Comparison of ENCODE assay signal across 28 mouse cellular contexts in genomic region chr17:43811453-43811852, GRCm38 (mm10). TPM values are rescaled to one million over a fixed set of nuclear protein-coding genes. Genes with fewer than 3 reads are reported as not detected.
DNase-seq lines count a peak whose midpoint lies in the region; ATAC-seq and TF ChIP-seq lines count a peak whose summit lies in the region.
"Had no signal": no experiment of that assay in that cellular context is flagged by ENCODE, and none has a peak within 500 bp of the region (broad histone marks: within the 10 kb centered on the region; RNA-seq: fewer than 3 reads in every experiment).

No protein-coding gene starts in this region.

- intact Hi-C loops in heart, postnatal 10 days (cut with DNase I): no loop called here

- TF ChIP-seq EP300 in heart, postnatal 0 days (IDR thresholded peaks at IDR 0.05; ENCODE audit: low read depth): no peak
- no peak for TF ChIP-seq EP300 in stomach, postnatal 0 days (optimal IDR thresholded peaks at IDR 0.05)

- no peaks in the 10 kb centered on the region for H3K36me3 ChIP-seq in heart, postnatal 0 days (replicated peaks; ENCODE audit: control insufficient read depth, insufficient read depth, low read length)
- H3K36me3 ChIP-seq in stomach, embryonic 14.5 days (ENCODE audit: control insufficient read depth, insufficient read depth, low read length): no peaks in the 10 kb centered on the region
- H3K36me3 ChIP-seq in stomach, postnatal 0 days (ENCODE audit: control insufficient read depth, insufficient read depth, low read length): no peaks in the 10 kb centered on the region
- H3K36me3 ChIP-seq: embryonic facial prominence, embryonic 10.5 days; embryonic facial prominence, embryonic 13.5 days; forebrain, embryonic 12.5 days; forebrain, embryonic 15.5 days; heart, embryonic 10.5 days; hindbrain, embryonic 12.5 days; hindbrain, embryonic 15.5 days had no signal

- no peak overlapping the region for H3K4me2 ChIP-seq in heart, postnatal 0 days (ENCODE audit: low read depth, low read length)
- no peak overlapping the region for H3K4me2 ChIP-seq in stomach, embryonic 14.5 days (replicated peaks; ENCODE audit: low read depth, low read length)
- H3K4me2 ChIP-seq in stomach, postnatal 0 days (replicated peaks; ENCODE audit: low read depth): no peak overlapping the region
- H3K4me2 ChIP-seq: embryonic facial prominence, embryonic 13.5 days; forebrain, embryonic 12.5 days; forebrain, embryonic 15.5 days; hindbrain, embryonic 12.5 days; hindbrain, embryonic 15.5 days had no signal

- 28% methylated on average over 4 of the region's 4 CpGs for WGBS in heart, postnatal 0 days
- WGBS in stomach, embryonic 14.5 days: 54% methylated on average over 4 of the region's 4 CpGs
- WGBS in stomach, postnatal 0 days: 36% methylated on average over 4 of the region's 4 CpGs

- ATAC-seq in heart, postnatal 0 days (ENCODE audit: insufficient read depth, low read depth): no peak
- ATAC-seq in stomach, embryonic 14.5 days (ENCODE audit: insufficient number of reproducible peaks, insufficient read depth, low FRiP score, low read depth): peak; percentile 71; the same call in 1 of the 2 replicates
- peak; percentile 95 for ATAC-seq in stomach, postnatal 0 days (ENCODE audit: low FRiP score, low TSS enrichment)
- ATAC-seq: activated CD4-positive, CD25-positive, alpha-beta regulatory T cell, adult 4 months; forebrain, embryonic 15.5 days had no signal

- H3K27me3 ChIP-seq in heart, postnatal 0 days (ENCODE audit: control insufficient read depth, insufficient read depth, low read length): no peaks in the 10 kb centered on the region
- H3K27me3 ChIP-seq in stomach, embryonic 14.5 days (ENCODE audit: control insufficient read depth, insufficient read depth, low read length): no peaks in the 10 kb centered on the region
- no peaks in the 10 kb centered on the region for H3K27me3 ChIP-seq in stomach, postnatal 0 days (ENCODE audit: control insufficient read depth, insufficient read depth, low read length)
- H3K27me3 ChIP-seq: embryonic facial prominence, embryonic 13.5 days; forebrain, embryonic 12.5 days; forebrain, embryonic 15.5 days; hindbrain, embryonic 12.5 days; hindbrain, embryonic 15.5 days had no signal

- no peak overlapping the region for H3K4me3 ChIP-seq in heart, postnatal 0 days (ENCODE audit: low read depth, low read length)
- no peak overlapping the region for H3K4me3 ChIP-seq in stomach, embryonic 14.5 days (ENCODE audit: low read depth, low read length)
- H3K4me3 ChIP-seq in stomach, postnatal 0 days (ENCODE audit: low read depth, low read length): no peak overlapping the region
- H3K4me3 ChIP-seq: embryonic facial prominence, embryonic 10.5 days; embryonic facial prominence, embryonic 13.5 days; erythroblast, embryonic 14.5 days; forebrain, embryonic 12.5 days; forebrain, embryonic 15.5 days; heart, embryonic 10.5 days; hindbrain, embryonic 12.5 days; hindbrain, embryonic 15.5 days had no signal

- H3K9me3 ChIP-seq in heart, postnatal 0 days (replicated peaks; ENCODE audit: control insufficient read depth, low read length): no peaks in the 10 kb centered on the region
- H3K9me3 ChIP-seq in stomach, embryonic 14.5 days (ENCODE audit: control insufficient read depth, low read depth, low read length): no peaks in the 10 kb centered on the region
- no peaks in the 10 kb centered on the region for H3K9me3 ChIP-seq in stomach, postnatal 0 days (ENCODE audit: control insufficient read depth, low read length)
- H3K9me3 ChIP-seq: embryonic facial prominence, embryonic 10.5 days; embryonic facial prominence, embryonic 13.5 days; forebrain, embryonic 12.5 days; forebrain, embryonic 15.5 days; heart, embryonic 10.5 days; hindbrain, embryonic 12.5 days; hindbrain, embryonic 15.5 days had no signal

- no peak for TF ChIP-seq CTCF in heart, postnatal 0 days (IDR thresholded peaks at IDR 0.05; ENCODE audit: low read depth)
- TF ChIP-seq CTCF in stomach, postnatal 0 days (IDR thresholded peaks at IDR 0.05; ENCODE audit: low read depth): no peak

- H3K27ac ChIP-seq in heart, postnatal 0 days (ENCODE audit: low read depth): peak overlapping the region; percentile 30; the same call in 1 of the 2 replicates
- H3K27ac ChIP-seq in stomach, embryonic 14.5 days (ENCODE audit: low read length): no peak overlapping the region
- H3K27ac ChIP-seq in stomach, postnatal 0 days (replicated peaks): no peak overlapping the region
- H3K27ac ChIP-seq: embryonic facial prominence, embryonic 10.5 days; embryonic facial prominence, embryonic 13.5 days; forebrain, embryonic 12.5 days; forebrain, embryonic 15.5 days; heart, embryonic 10.5 days; hindbrain, embryonic 12.5 days; hindbrain, embryonic 15.5 days had no signal

- no peak overlapping the region for H3K9ac ChIP-seq in heart, postnatal 0 days (replicated peaks; ENCODE audit: low read depth, low read length)
- H3K9ac ChIP-seq in stomach, embryonic 14.5 days (replicated peaks; ENCODE audit: low read depth, low read length): no peak overlapping the region
- no peak overlapping the region for H3K9ac ChIP-seq in stomach, postnatal 0 days (ENCODE audit: low read length)
- H3K9ac ChIP-seq: embryonic facial prominence, embryonic 13.5 days; forebrain, embryonic 12.5 days; forebrain, embryonic 15.5 days; hindbrain, embryonic 12.5 days; hindbrain, embryonic 15.5 days had no signal

- DNase-seq in cerebellum, adult 9-10 months: peak; percentile 6
- DNase-seq in cerebellum, adult 9-11 months: no peak
- no peak for DNase-seq in heart, postnatal 0 days (ENCODE audit: low spot score)
- no peak for DNase-seq in heart, postnatal 10 days
- peak; percentile 38 for DNase-seq in stomach, postnatal 0 days (ENCODE audit: low spot score)
- no peak for DNase-seq in gastrocnemius, postnatal 4 days (ENCODE audit: low spot score in 2 of 2)
- DNase-seq in ovary, postnatal 10 days (ENCODE audit: low spot score): no peak
- DNase-seq: adrenal gland, adult 8-10 months; adrenal gland, postnatal 25 days; cerebellum, adult 11-12 months; cerebellum, postnatal 10 days; cerebellum, postnatal 36 days; embryo, embryonic 11 days; gastrocnemius, postnatal 25 days; heart, adult 18-20 months; heart, postnatal 14 days; kidney, adult 11 months had no signal

- H3K4me1 ChIP-seq in heart, postnatal 0 days (ENCODE audit: control insufficient read depth, insufficient read depth): peaks cover 15% of the 10 kb centered on the region
- H3K4me1 ChIP-seq in stomach, embryonic 14.5 days (ENCODE audit: control insufficient read depth, insufficient read depth, low read length): no peaks in the 10 kb centered on the region
- no peaks in the 10 kb centered on the region for H3K4me1 ChIP-seq in stomach, postnatal 0 days (replicated peaks; ENCODE audit: control insufficient read depth, insufficient read depth)
- H3K4me1 ChIP-seq: embryonic facial prominence, embryonic 10.5 days; embryonic facial prominence, embryonic 13.5 days; forebrain, embryonic 12.5 days; forebrain, embryonic 15.5 days; hindbrain, embryonic 12.5 days; hindbrain, embryonic 15.5 days had no signal

RNA-seq across cellular contexts. Expression of gene Rcan2, which starts 10.3 kb away (rescaled TPM):
- total RNA-seq in heart, postnatal 0 days (2014; rRNA removed; ENCODE audit: low replicate concordance): 125 and 167 TPM in 2 replicates
- 83.8 and 94.3 TPM in 2 replicates for polyA plus RNA-seq in heart, postnatal 0 days (2015; fragmentation: Nextera tagmentation; extraction: Ambion mirVana)
- total RNA-seq in heart, postnatal 10 days (2021): 100 to 1,000 TPM; 209 to 216 TPM
- polyA plus RNA-seq in stomach, embryonic 14.5 days (2014; fragmentation: Nextera tagmentation; extraction: Ambion mirVana): 10.1 and 11.0 TPM in 2 replicates
- polyA plus RNA-seq in stomach, postnatal 0 days (2015; fragmentation: Nextera tagmentation; extraction: Ambion mirVana): 11.0 and 12.5 TPM in 2 replicates
- 10 to 100 TPM; 24.0 to 25.1 TPM for total RNA-seq in gastrocnemius, postnatal 4 days (2021)
- total RNA-seq: hematopoietic stem cell, adult 5-6 weeks had no signal
- polyA plus RNA-seq: activated CD4-positive, CD25-positive, alpha-beta regulatory T cell, adult 4 months; erythroblast, embryonic 14.5 days had no signal

Comparison
In these comparisons a context has a peak if more than half of its experiments do, and no peak if none do; other contexts are left out.
1. DNase-seq: peak in cerebellum, adult 9-10 months (single experiment) and stomach, postnatal 0 days (single experiment); none in cerebellum, adult 9-11 months (single experiment), heart, postnatal 0 days (single experiment), heart, postnatal 10 days (0 of 2), gastrocnemius, postnatal 4 days (0 of 2) and ovary, postnatal 10 days (single experiment).